Mouse (Mus musculus): ENCODE results near the gene Gm49395.

Gene Gm49395

GRCm38 (mm10) chr13:115098227-115098626, 3.5 kb downstream of the Gm49395 start:
- DNase-seq (ENCODE audit: low spot score): no peak

GRCm38 (mm10) chr13:115096965-115097364, 4.8 kb downstream of the Gm49395 start:
- no peak for DNase-seq (ENCODE audit: low spot score)

DNA sequence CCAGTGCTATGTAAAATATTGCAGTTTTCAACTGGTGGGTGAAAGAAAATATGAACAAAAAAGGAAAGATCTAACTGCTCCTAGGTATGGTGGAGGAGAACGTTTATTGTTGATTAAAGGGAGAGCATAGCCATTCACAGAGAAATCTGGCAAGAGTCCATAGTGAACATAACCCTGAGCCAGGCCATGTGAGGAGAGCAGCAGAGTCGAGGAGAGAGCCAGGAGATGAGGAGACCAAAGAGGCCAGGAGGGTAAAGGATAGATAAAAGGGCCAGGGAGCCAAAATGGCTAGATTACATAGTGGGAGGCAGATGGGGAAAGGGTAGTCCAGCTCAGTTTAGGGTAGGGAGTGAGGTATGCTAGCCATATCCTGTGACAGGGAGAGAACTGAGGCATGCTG, 5.5 kb downstream of the Gm49395 start:
- DNase-seq (ENCODE audit: low spot score): no peak

- DNase-seq (ENCODE audit: low spot score): no peak
Measured at GRCm38 (mm10) chr13:115095392-115095791, 6.3 kb downstream of the Gm49395 start.

GRCm38 (mm10) chr13:115091511-115091910, 10.2 kb downstream of the Gm49395 start:
- no peak for DNase-seq (ENCODE audit: low spot score)

DNA sequence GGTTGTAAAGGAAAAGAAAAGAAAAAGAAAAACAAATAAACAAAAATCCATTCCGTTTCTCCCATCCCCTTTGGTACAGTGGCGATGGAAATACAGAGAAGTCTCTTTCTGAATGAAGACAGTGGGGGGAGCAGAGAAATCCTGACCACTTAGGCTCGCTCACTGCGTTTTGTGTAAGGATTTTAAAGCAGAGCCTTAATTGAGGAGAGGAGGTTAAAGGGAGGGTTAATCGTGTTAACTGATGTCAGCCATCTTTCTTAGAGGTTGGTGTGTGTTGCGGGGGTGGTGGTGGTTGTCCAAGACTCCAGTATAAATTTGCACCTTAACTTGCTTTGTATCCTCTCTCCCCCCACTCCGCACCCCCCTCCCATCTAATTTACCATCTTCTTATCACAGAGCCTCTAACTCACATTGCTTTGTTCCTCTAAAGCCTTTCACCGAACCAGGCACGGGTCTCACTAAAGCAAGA, 10.7 kb downstream of the Gm49395 start:
- peak; percentile 23 for DNase-seq (ENCODE audit: low spot score)

DNA sequence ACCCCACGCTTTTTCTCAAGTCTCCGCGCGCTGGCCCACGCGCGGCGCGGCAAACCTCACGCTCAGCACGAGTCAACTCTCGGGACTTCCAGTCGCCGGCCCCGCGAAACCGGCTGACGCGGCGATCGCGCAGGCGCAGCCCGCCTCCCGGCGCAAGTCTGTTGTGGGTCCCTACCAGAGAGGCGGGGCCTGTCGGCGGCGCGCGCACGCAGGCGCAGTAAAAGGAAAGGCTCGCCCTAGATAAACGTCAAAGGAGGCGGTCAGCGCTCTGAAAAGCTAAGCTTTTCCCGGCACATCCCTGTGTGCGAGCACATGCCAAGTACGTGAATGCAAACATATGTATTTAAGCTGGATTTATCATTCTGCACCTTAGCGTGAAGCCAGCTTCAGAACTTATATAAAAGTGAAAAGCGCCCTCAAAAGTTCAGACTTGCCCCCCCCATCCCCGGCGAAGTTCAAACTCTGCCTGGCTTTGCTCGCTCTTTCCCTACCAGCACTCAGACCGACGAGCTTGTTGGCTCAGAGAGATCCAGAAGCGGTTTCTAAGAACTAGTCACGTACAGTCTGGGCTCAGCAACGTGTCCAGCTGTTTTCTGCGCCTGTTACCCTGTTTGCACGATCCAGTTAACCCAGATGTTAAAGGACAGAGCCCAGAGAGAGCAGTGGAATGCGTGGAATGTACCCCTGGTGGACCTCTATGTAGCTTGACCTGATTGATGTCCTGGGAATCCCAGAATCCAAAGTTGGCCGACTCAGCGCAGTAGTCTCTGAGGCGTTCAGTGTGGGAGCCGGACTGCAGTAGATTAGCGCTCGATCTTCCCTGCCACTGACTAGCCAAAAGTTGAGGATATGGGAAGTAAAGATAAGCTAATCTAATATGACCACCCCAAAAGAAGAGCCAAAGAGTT, 11.4 kb downstream of the Gm49395 start, which contains the start of gene Pelo:
Gene Pelo (minus strand): TSS at position 118 of the 908 bp plus-strand sequence.
- peak; percentile 96 for DNase-seq (ENCODE audit: low spot score)

- DNase-seq (ENCODE audit: low spot score): peak; percentile 17
Measured at GRCm38 (mm10) chr13:115089395-115090025, 12.2 kb downstream of the Gm49395 start.

DNA sequence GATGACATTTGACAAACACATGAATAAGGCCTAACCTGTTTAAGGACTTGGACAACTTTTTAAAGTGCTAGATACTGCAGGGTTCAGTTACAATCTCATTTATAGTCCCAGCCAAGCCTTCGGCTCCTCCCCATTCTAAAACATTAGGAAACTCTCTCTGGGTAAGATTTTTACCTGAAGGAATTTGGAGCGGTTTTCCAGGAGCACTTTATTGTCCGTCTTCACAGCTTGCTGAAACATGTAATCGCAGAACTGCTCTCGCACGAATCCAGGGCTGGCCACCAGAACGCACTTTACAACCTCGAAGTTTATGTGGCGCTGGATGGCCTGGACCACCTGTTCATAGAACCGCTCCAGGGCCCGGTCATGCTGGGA, 12.7 kb downstream of the Gm49395 start:
- no peak for DNase-seq (ENCODE audit: low spot score)

DNA sequence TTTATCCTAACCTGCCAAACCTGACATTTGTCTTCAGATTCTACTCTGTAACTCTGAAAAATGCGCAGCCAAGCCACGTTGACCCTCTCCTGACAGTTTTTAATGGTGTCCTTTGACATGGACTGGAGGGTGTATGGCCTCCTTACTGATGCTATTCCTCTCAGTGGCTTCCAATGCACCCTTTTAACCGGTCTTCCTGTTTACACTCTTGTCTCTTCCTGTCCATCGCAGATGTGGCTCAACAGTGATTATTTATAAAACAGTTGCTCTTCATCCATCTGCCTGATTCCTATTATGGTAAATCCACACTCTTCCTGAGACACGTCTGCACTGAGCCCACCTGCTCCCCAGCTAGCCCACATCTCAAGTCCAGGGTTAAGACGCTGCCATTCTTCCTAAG, 15.7 kb downstream of the Gm49395 start:
- DNase-seq (ENCODE audit: low spot score): no peak

DNA sequence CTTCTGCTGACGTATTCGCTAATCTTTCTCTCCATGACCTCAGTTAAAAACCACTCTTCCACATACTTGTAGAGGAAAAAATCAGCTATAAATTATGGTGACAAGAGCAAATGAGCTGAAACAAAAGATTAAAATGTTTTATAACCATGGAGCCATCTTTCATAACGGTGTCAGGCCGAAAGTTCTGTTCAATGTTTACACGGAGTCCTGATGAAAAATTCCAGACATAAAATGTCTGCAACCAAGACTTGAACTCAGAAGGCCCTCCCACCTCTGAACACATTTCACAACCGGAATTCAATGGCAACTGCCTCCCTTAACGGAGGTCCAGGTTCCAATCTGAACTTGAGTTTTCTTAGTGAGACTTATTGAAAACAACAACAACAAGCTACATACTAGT, 19.4 kb downstream of the Gm49395 start:
- DNase-seq (ENCODE audit: low spot score): no peak

DNA sequence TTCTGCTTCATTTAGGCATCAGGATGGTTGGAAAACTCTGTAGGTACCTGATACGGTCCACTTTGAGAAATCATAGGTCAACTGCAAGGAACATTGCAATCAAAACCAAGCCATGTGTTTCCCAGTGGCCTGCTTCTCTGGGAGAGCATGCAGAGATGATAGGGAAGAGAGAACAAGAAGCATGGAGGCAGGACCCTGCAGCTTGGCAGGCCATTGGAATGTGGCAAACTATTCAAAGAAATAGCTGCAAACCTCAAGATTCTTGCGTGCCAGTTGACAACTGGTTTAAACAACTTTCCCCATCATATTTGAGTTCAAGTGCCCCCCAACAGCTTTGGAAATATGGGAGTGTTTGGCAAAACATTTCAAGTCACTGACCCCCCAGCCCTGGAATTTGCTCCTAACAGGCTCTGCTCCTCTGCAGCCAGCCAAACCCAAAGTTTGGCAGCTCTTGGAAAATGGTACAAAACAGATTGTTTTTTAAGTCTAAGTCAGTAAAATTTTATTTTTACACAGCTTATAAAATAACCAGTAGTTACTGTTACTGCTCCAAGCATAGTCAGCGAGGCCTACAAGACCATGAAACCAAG, 21.6 kb downstream of the Gm49395 start:
- DNase-seq (ENCODE audit: low spot score): no peak

DNA sequence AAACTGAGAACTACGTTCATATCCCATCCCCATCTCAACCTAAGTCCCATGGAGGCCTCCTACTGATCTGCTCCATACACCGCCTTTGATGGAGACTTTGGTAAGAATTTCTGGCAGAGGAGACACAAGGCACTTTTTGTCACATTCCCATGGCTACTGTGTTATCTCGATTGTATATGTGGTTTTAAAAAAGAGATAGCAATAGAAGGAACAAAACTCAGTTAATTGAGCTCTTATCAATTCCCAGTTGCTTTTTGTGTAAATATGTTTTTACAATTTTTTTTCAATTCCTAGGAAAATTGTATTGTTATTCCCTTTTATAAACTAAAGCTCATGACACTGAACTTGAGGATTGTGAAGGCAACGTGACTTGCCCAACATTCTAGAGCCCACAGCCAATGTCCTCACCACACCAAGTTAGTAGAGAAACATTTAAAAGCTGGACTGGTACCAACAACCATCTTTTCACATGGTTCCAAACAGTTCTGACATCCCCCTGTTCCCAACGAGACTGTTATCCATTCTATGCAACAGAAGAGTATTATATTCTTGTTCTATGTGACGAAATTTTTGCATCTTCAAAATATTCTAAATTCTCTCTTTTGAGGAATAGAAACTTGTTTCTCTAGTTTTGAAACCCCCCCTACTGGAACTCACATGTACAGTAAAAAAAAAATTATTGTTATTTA, 22.6 kb downstream of the Gm49395 start:
- no peak for DNase-seq (ENCODE audit: low spot score)

- no peak for DNase-seq (ENCODE audit: low spot score)
Measured at GRCm38 (mm10) chr13:115077346-115078134, 24.2 kb downstream of the Gm49395 start.

DNA sequence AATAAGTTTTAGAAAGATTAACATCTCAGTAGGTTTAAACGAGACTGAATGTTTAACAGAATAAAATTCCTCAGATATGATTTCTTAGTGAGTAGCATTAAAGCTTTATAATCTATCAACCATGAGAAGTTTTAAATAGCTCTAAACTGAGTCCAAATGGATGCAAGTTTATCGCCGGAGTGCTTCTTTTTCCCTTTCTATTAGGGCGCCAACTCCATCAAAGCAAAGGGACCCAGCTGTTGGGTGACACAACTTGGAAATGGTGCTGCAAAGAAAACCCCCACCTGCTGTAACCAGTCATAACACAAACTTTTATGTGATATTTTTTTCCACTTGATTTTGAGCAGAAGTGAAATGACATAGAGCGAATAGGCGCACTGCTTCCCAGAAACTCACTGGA, 29.3 kb downstream of the Gm49395 start:
- no peak for DNase-seq (ENCODE audit: low spot score)

DNA sequence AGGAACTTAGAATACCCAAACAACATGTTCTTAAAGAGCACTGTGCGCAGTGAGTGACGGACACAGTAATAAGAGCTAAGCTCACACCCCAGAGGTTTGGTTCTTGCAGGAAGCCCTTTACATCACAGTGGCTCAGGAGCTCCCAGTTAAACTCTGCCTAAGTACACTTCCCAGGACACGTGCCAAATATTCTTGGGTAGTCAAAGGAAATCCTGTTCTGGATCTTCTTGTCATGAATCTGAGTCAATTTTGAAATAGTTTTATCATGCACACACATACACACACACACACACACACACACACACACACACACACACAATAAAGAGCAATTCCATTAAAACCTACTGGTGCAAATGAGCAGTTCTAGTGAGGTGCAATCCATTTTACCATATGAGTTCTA, 30.3 kb downstream of the Gm49395 start:
- no peak for DNase-seq (ENCODE audit: low spot score)

DNA sequence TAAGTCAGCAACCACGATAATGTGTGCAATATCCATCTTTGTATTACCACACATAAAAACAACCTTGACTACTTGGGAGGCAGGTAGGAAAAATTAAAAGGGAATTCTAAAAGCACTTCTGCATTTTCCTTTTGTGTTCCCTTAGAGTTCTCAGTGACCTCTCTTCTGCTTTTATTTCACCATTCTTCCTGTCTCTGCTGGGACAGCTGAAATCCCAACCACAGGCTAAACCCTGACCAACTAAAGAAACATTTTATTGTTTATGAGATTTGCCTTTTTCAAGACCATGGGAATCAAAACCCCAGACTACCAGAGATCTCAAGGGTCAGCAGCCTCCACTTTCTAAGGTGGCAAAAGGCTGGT, 33.8 kb downstream of the Gm49395 start:
- no peak for DNase-seq (ENCODE audit: low spot score)

GRCm38 (mm10) chr13:115067324-115067967, 34.3 kb downstream of the Gm49395 start:
- DNase-seq (ENCODE audit: low spot score): no peak

DNA sequence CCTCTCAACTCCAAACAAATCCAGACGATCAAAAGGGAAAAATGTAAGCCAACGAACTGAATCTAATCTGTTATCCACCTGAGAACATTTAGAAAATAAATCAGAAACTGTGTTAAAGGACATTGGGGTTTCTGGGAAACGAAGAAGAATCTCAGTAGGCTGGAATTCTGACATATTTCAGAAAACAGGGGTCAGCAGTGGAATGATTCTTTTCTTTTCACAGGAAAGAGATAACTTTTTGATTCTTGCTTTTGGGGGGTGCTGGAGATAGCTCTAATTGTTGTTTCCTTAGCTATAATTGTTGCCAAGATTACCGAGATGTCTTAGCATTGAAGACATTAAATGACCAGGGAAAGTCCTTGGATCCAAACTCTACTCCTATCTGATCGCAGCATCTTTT, 44.2 kb downstream of the Gm49395 start:
- no peak for DNase-seq (ENCODE audit: low spot score)

GRCm38 (mm10) chr13:115054783-115055182, 46.9 kb downstream of the Gm49395 start:
- no peak for DNase-seq (ENCODE audit: low spot score)

DNA sequence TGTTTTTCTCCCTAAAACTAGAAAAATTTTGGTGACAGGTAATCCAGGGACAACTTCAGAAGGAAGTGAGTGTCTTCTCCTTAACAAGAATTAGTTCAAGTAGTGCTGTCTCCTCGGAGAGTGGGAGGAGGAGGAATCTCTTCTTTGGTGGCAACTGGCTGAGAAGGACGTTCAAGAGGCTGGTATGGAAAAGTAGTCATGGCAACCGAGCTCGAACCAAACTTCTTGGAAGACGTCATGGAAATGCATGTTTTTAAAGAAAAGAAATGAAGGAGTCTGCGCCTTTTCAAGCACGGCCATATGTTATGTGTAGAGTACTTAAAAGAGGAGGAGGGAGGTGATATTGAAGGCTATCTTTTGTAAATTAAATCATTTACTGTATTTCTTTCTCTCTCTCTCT, 49.2 kb downstream of the Gm49395 start:
- DNase-seq (ENCODE audit: low spot score): no peak
